Mouse (Mus musculus): ENCODE measurements around the gene Rnf114. TPM values are rescaled to one million over a fixed set of nuclear protein-coding genes. Genes with fewer than 3 reads are reported as not detected.

Rnf114 gene
- 98.0 and 102 TPM in 2 replicates for polyA plus RNA-seq (2012; rRNA removed)

GRCm38 (mm10) chr2:167491757-167492708 lies at the start of gene Rnf114:
Gene Rnf114, plus strand, starts transcription at chr2:167492645.
- no peak for TF ChIP-seq POLR2A (IDR thresholded peaks at IDR 0.05; ENCODE audit: extremely low read depth, insufficient read depth, low read length)
- no peak for TF ChIP-seq CTCF (IDR thresholded peaks at IDR 0.05; ENCODE audit: extremely low read depth, insufficient read depth, low read length)
- H3K4me1 ChIP-seq (ENCODE audit: control insufficient read depth, insufficient read depth, low read length), result peaks cover 4% of the 10 kb centered on the region

DNA sequence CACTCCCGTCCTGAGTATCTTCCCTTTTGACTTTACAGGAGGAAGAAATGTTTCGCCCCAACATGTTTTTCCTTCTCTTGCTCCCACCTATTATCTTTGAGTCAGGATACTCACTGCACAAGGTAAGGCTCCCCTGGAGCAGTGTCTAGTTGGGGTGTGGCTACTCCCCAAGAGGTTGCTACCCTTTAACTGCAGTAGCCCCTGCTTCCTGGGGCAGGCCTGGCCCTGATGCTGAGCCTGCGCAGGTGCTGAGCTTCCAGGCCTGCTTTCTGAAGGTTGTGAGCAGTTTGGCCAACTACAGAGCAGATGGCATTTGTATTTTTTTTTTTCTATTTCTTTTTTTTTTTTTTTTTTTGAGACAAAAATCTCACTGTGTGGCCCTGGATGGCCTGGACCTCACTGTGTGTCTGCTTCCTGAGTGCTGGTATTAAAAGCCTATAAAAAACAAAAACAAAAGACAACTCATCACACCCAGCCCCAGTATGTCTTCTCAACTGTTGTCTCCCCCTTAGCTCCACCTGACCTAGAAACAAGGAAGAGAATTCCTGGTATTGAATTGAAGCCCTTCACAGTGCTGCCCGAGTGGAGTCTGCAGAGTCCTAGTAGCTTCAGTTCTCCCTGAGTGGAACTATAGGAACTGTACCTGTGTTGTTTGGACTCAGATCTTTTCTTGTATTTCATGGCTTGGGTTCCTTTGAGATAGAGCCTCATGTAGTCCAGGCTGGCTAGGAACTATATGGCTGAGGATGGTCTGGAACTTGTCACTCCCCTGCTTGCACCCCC lies 48.8 kb upstream of the Rnf114 start:
- H3K4me1 ChIP-seq (ENCODE audit: control insufficient read depth, insufficient read depth, low read length), result no peaks in the 10 kb centered on the region
- no peak overlapping the region for H3K27ac ChIP-seq (ENCODE audit: insufficient read depth, low read length)
- TF ChIP-seq POLR2A (IDR thresholded peaks at IDR 0.05; ENCODE audit: extremely low read depth, insufficient read depth, low read length), result no peak
- TF ChIP-seq CTCF (IDR thresholded peaks at IDR 0.05; ENCODE audit: extremely low read depth, insufficient read depth, low read length), result no peak
- H3K4me3 ChIP-seq (ENCODE audit: insufficient read depth, low read length), result no peak overlapping the region

More at GRCm38 (mm10) chr2:167491757-167492708, at the start of gene Rnf114:
- Histone ChIP-seq H3K27ac (ENCODE audit: insufficient read depth, low read length) (peak within 1 kb of the TSS; percentile 99), H3K4me3 (ENCODE audit: insufficient read depth, low read length) (peak within 1 kb of the TSS; percentile 72)

DNA sequence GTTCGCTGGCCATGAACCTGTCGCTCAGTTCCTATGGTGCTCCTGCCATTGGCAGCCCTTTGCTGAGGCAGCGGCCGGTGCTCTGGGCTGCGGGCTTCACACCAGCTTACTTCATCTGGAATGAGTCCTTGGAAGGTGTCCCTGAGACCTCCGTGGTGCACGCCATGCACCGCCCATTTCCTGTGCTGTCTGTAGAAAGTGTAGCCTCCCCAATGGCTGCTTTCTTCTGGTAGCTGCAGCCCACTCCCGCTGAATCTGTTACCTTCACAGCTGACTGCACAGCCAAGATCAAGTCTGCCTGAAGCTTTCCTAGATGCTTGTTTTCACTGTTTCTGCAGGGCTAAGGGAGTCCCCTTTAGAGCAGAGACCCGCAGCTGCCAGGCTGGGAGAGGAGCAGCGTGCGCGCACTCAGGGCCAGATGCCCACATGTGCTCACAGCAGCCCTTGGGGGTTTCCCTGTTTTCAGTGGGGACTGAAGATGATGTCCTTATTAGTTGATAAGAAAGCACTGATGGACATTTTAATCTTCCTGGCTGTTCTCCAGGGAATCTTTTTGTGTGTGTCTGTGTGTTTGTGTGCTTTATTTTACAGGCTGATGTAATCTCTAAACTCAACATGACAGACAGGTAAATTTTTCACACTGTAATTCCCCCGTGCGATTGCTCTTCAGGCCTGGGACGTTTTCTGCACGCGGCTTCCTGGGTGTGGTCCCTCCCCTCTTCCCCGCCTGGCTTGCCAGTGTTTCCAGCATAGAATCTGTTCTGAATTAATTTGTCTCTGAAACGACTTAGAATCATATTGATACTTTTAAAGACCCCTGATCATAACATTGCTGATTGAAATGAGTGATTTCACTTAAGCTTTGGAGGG lies 46.3 kb upstream of the Rnf114 start:
- no peak overlapping the region for H3K27ac ChIP-seq (ENCODE audit: insufficient read depth, low read length)

DNA sequence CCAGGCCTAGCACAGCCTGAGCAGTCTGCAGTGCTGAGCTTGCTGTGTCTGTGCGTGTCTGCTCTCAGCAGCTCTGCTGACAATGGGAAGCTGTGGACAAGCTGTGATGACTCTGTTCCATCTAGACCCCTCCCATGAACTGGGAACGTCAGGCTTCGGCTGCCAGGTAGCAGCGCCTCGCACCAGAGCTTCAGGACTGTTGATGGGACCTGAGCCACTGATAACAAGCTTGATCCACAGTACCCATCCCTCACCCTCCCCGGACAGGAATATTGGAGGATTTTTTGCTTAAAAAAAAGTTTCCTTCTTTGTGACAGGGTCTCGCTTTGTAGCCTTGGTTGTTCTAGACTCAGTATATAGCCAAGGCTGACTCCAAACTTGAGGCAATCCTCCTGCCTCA lies 45.2 kb upstream of the Rnf114 start:
- Histone ChIP-seq H3K27ac (ENCODE audit: insufficient read depth, low read length) (no peak overlapping the region), H3K4me1 (ENCODE audit: control insufficient read depth, insufficient read depth, low read length) (no peaks in the 10 kb centered on the region), H3K4me3 (ENCODE audit: insufficient read depth, low read length) (no peak overlapping the region)
- TF ChIP-seq CTCF (IDR thresholded peaks at IDR 0.05; ENCODE audit: extremely low read depth, insufficient read depth, low read length) (no peak), POLR2A (IDR thresholded peaks at IDR 0.05; ENCODE audit: extremely low read depth, insufficient read depth, low read length) (no peak)

More for the DNA sequence above, 46.3 kb upstream of the Rnf114 start:
- Histone ChIP-seq H3K4me3 (ENCODE audit: insufficient read depth, low read length) (no peak overlapping the region), H3K4me1 (ENCODE audit: control insufficient read depth, insufficient read depth, low read length) (no peaks in the 10 kb centered on the region)
- no peak for TF ChIP-seq POLR2A (IDR thresholded peaks at IDR 0.05; ENCODE audit: extremely low read depth, insufficient read depth, low read length)
- TF ChIP-seq CTCF (IDR thresholded peaks at IDR 0.05; ENCODE audit: extremely low read depth, insufficient read depth, low read length), result no peak

DNA sequence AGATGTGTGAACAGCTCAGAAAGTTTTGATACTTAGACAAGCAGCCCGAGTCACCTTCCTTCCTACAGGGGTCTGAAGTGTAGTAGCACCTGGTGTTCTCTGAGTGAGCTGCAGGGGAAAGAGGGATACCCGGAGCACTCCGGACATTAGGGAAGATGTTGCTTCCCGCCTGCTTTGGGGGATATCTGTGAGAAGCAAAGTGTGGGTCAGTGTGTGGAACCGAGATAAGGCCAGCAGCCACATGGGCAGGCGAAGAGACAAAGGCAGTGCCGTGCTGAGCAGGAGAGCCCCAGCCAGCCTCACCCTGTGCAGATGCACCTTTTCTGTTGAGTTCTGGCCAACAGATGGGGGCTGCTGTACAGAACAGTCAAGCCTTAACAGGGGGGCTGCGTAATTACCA lies 44.8 kb upstream of the Rnf114 start:
- no peak for TF ChIP-seq POLR2A (IDR thresholded peaks at IDR 0.05; ENCODE audit: extremely low read depth, insufficient read depth, low read length)
- TF ChIP-seq CTCF (IDR thresholded peaks at IDR 0.05; ENCODE audit: extremely low read depth, insufficient read depth, low read length), result no peak
- Histone ChIP-seq H3K4me3 (ENCODE audit: insufficient read depth, low read length) (no peak overlapping the region), H3K27ac (ENCODE audit: insufficient read depth, low read length) (no peak overlapping the region), H3K4me1 (ENCODE audit: control insufficient read depth, insufficient read depth, low read length) (no peaks in the 10 kb centered on the region)

DNA sequence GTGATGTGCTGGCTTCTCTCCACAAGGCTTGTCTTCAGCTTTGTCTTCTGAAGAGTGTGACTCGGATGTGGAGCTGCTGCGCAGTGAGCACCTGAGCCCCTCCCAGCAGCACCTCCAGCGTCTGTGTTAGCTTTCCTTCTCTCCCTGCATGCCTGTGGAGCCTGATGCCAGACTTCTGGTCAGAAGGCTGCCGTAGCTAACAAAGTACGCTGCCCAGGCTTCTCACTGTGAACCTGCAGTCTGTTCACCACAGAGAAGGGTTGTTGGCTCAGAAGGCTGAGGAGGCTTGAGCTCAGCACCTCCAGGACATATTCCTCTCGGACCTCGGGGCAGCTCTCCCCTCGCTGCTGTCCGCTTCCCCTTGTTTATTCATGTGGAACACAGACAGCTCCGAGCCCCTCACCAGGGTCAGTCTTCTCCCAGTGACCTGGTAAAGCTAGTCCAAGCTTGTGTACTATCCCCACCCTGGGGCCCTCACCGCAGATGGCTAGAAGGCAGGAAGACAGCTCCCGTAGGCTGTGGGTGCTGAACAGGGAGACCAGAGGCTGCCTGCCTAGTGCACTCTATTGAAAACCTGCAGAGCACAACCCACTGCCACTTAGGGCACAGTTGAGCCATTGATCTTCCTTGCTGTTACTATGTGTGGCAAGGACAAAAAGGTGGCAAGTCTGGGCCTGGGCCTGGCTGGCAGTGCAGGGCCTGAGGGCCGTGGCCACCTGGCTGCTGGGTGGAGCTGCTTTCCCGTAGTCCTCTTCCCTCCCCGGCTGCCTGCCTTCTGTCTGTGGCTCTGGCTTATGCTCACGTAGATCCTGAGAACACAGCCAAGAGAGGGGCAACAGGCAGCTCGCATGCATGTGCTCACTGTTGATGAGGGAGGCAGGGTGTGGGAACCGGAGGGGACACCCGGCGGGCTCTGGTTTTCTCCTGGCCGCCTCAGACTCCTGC lies 42.8 kb upstream of the Rnf114 start:
- Histone ChIP-seq H3K27ac (ENCODE audit: insufficient read depth, low read length) (no peak overlapping the region), H3K4me3 (ENCODE audit: insufficient read depth, low read length) (no peak overlapping the region), H3K4me1 (ENCODE audit: control insufficient read depth, insufficient read depth, low read length) (no peaks in the 10 kb centered on the region)
- no peak for TF ChIP-seq CTCF (IDR thresholded peaks at IDR 0.05; ENCODE audit: extremely low read depth, insufficient read depth, low read length)
- TF ChIP-seq POLR2A (IDR thresholded peaks at IDR 0.05; ENCODE audit: extremely low read depth, insufficient read depth, low read length), result no peak

GRCm38 (mm10) chr2:167450647-167451046 lies 41.8 kb upstream of the Rnf114 start:
- Histone ChIP-seq H3K4me1 (ENCODE audit: control insufficient read depth, insufficient read depth, low read length) (no peaks in the 10 kb centered on the region), H3K27ac (ENCODE audit: insufficient read depth, low read length) (no peak overlapping the region), H3K4me3 (ENCODE audit: insufficient read depth, low read length) (no peak overlapping the region)
- no peak for TF ChIP-seq CTCF (IDR thresholded peaks at IDR 0.05; ENCODE audit: extremely low read depth, insufficient read depth, low read length)

DNA sequence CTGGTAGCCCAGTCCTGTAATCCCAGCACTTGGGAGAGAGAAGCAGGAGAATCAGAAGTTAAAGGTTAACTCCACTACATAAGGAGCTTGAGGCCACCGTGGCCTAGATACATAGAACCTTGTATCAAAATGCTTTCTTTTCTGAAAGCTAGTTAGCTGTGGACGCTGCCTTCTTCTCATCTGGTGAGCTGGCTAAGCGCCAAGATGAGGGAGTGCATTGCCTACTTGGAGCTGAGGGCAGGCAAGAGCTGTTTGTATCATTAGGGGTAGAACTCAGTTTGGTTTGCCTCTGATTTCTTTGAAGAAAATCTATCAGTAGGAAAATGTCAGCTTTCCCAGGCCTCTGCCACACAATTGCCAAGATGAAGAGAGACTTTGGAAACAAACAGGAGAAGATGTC lies 38.6 kb upstream of the Rnf114 start:
- H3K4me1 ChIP-seq (ENCODE audit: control insufficient read depth, insufficient read depth, low read length), result no peaks in the 10 kb centered on the region
- TF ChIP-seq POLR2A (IDR thresholded peaks at IDR 0.05; ENCODE audit: extremely low read depth, insufficient read depth, low read length), result no peak
- TF ChIP-seq CTCF (IDR thresholded peaks at IDR 0.05; ENCODE audit: extremely low read depth, insufficient read depth, low read length), result no peak

More for the DNA sequence above, 38.6 kb upstream of the Rnf114 start:
- Histone ChIP-seq H3K27ac (ENCODE audit: insufficient read depth, low read length) (no peak overlapping the region), H3K4me3 (ENCODE audit: insufficient read depth, low read length) (no peak overlapping the region)

Measured in cortical plate, adult 2 months (tissue).